Mouse (Mus musculus) Patski (cell line): Measurements from ENCODE around the gene Epn2. TPM values are rescaled to one million over a fixed set of nuclear protein-coding genes. Genes with fewer than 3 reads are reported as not detected.

Experiments used
- ATAC-seq: fragments of 100-300 bp; one replicate; pipeline ENCODE4 v1.8.0; 2021
- CTCF ChIA-PET: fragments of 350-600 bp; sonication (Branson Sonifier 250); formaldehyde crosslinking; loops from one replicate; lab custom pipeline; 2022; ENCODE audit warnings: inconsistent platforms; lab: Charles Lee
- POLR2A ChIA-PET: fragments of 350-600 bp; sonication (Branson Sonifier 250); formaldehyde crosslinking; loops from one replicate; lab custom pipeline; 2022; ENCODE audit warnings: antibody characterized with exemption, inconsistent platforms; lab: Charles Lee
- DNase-seq: peaks from one replicate; pipeline ENCODE4 v3.0.0-alpha.2; 2011; ENCODE audit warnings: low read depth, low spot score
- H3K27me3 ChIP-seq: fragments of 371-371 bp; one replicate; pipeline ENCODE4 v1.5.1; 2021
- CTCF ChIP-seq: fragments of 100-300 bp; IDR thresholded peaks from one replicate; pipeline ENCODE4 v1.5.1; 2021
- in situ Hi-C: fragments of 300-500 bp; cut with MboI; formaldehyde crosslinking; loops from 3 replicates; pipeline ENCODE4 v1.11.1; 2018; ENCODE audit warnings: low pct_unique_long_range_greater_than_20kb, mixed read lengths
- polyA plus RNA-seq: library from polyadenylated mRNA; unstranded; gene quantifications from one replicate; pipeline ENCODE4 v1.2.3, GENCODE M21; 2021

Epn2 gene
- polyA plus RNA-seq, 1 experiment from 2014 or later, result 84.4 TPM

DNA sequence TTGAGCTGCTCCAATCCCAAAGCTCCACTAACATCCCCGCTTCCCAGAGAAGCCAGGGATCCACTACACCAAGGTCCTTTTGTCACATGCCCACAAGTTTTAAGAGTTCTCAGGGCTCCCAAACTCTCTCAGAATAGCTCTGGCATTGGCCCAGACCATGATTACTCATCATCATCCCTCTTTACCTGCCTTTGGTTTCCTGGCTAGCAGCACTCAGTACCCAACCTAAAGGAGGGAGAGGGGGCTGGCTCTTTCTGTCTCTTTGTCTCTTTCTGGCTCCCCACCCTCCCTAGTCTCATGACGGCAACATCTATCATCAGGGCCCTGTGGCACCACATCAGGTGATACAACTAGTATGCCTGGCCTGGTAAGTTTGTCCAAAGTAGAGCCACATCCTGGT lies 46.7 kb downstream of the Epn2 start:
- ATAC-seq (no peak), DNase-seq (no peak)
- ChIA-PET POLR2A (interaction anchor here (1.1 kb wide), 1 partner anchor 11 kb away, joined by 4 read pairs; no protein-coding TSS in a partner anchor), CTCF (interaction anchor here (1.5 to 1.8 kb wide), 3 partner anchors 9 to 12 kb away, joined by 3 to 6 read pairs (median 5); no protein-coding TSS in a partner anchor)
- no peaks in the 10 kb centered on the region for H3K27me3 ChIP-seq
- TF ChIP-seq CTCF, result no peak
- in situ Hi-C loops, result no loop called here

DNA sequence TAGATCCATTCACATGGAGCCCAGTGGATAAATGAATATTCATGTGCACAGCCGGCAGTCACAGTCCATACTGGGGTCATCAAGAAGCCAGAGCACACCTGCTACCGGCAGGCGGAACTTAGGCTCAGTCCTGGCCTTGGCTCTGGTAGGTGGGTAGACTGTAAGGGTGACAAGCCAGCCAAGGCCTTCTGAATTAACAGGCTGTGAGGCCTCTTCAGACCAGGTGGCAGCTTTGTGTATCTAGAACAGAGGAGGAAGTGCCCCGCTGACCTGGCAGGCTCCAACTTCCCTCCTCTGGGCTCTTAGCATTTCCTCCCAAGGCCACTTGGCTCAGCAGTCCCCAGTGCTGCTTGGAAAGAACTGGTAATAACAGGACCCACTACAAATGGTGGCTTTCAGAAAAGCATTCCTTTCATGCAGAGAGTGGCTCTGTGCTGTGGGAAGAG lies 50.2 kb downstream of the Epn2 start:
- no peaks in the 10 kb centered on the region for H3K27me3 ChIP-seq
- ChIA-PET POLR2A (no interaction called here), CTCF (interaction anchor here (1.4 to 2.1 kb wide), 2 partner anchors 12 to 16 kb away, joined by 4 to 5 read pairs; no protein-coding TSS in a partner anchor)
- no peak for TF ChIP-seq CTCF
- DNase-seq (no peak), ATAC-seq (no peak)
- in situ Hi-C loops, result no loop called here

DNA sequence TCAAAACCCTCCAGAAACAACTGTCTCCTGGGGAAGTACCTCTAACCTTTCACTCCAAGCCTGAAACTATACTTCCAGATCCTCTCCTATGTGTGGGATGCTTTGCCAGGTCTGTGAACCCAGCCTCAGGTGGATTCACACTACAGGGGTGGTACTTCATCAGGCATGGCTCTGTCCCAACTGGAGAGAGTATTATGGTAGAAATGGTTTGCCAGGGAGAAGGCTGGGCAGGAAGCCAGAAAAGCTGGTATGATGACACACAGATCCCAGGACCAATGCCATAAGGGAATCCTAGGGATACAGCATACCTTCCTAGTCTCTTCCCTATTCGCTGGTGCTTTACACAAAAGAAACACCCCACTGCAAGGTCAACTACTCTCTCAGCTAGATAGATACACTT lies 52.6 kb downstream of the Epn2 start:
- ChIA-PET POLR2A (no interaction called here), CTCF (interaction anchor here (1.5 kb wide), 1 partner anchor 8 kb away, joined by 6 read pairs; no protein-coding TSS in a partner anchor)
- no peak for TF ChIP-seq CTCF
- ATAC-seq (no peak), DNase-seq (no peak)
- H3K27me3 ChIP-seq, result no peaks in the 10 kb centered on the region
- in situ Hi-C loops, result no loop called here

DNA sequence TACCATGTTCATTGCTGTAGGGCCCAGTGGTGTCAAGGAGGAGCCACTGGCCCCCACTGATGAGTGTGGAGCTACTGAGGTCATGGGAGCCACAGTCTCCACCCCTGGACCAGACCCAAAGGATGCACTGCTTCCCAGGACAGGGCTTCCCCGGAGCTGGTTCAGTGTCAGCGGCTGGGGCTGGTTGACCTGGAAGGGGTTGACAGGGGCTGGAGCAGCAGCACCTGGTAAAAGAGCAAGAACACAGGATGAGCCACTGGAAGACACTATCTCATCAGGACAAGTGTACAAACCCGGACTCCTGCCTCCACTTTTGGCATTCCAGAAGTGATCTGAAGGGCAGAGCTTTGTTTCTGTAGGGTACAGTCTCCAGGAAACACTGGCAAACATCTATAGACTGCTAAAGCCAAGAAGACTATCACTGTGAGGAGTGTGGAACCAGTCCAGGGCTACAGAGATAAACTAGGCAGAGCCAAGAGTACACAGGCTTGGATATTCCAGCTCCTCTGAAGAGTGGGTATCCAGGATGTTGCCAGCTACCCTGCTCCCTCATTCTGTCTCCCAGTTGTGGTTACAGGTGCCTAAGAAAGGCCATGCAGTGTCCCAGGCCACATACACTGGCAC lies 59.9 kb downstream of the Epn2 start:
- H3K27me3 ChIP-seq, result no peaks in the 10 kb centered on the region
- ATAC-seq, result no peak
- ChIA-PET CTCF (interaction anchor here (1.1 to 1.8 kb wide), 4 partner anchors 14 to 102 kb away, joined by 4 to 5 read pairs (median 4); partner anchors contain the start of gene B9d1), POLR2A (interaction anchor here (1.5 kb wide), 1 partner anchor 9 kb away, joined by 5 read pairs; no protein-coding TSS in a partner anchor)
- in situ Hi-C loops, result no loop called here
- no peak for TF ChIP-seq CTCF
- DNase-seq, result no peak

DNA sequence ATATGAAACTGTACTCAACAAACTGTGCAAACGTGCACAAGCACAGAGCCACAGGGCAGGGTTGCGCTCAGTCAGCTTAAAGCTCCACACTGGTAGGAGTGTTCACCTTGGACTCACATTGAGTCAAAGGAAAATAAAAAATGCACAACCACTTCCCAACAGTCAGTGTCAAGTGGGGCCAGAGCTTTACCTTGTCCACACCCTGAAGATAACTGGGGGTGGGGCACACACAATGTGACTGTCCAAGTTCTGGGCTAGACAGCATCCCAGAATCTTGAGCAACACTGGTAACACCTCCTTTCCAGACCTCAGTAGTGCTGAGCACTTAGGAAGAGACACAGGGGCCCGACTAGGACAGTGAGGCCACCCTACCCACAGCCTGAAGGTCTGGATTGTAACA lies 60.6 kb downstream of the Epn2 start:
- ChIA-PET POLR2A (interaction anchor here (1.5 kb wide), 1 partner anchor 9 kb away, joined by 5 read pairs; no protein-coding TSS in a partner anchor), CTCF (no interaction called here)
- ATAC-seq, result no peak
- DNase-seq, result no peak
- H3K27me3 ChIP-seq, result no peaks in the 10 kb centered on the region
- in situ Hi-C loops, result no loop called here
- TF ChIP-seq CTCF, result no peak

DNA sequence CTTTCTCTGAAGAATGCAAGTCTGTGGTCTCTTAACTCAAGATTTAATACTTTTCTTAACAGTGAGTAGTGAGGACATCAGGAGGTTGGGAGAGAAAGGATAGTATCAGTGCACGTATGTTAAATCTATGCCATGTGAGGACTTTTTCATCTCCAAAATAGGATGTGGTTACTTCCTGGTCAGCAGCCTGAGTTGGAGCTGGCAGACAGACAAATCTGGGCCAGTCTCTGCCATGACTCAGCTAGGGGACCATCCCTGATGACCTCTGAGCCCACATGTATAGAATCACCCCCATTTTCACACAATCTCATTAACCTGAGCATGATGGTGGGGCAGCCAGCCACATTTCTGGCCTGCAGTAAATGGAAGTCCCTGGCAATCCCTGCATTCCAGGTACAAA lies 61.5 kb downstream of the Epn2 start:
- no peak for ATAC-seq
- DNase-seq, result no peak
- no peak for TF ChIP-seq CTCF
- ChIA-PET CTCF (no interaction called here), POLR2A (no interaction called here)
- in situ Hi-C loops, result no loop called here
- H3K27me3 ChIP-seq, result no peaks in the 10 kb centered on the region

DNA sequence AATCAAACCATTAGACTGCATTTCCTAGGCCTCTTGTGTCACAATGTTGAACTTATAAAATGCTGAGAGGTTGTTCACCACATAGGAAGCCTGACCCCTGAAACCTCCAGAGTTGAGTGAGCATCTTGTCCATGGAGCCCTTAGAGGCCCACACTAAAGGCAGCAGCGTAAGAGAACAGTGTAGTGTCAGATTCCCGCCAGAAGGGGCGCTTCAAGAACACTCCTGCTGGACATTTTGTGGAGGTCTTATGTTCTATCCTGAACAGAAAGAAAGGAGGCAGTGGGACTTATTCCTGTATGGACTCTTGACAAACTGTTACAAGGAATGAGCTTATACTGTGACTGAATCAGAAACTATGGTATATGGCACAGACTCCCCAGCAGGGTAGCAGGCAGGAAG lies 64.5 kb downstream of the Epn2 start:
- in situ Hi-C loops, result no loop called here
- no peaks in the 10 kb centered on the region for H3K27me3 ChIP-seq
- ATAC-seq (no peak), DNase-seq (no peak)
- TF ChIP-seq CTCF, result peak; percentile 65
- ChIA-PET POLR2A (interaction anchor here (0.5 to 0.8 kb wide), 2 partner anchors 38 to 92 kb away, joined by 3 read pairs; no protein-coding TSS in a partner anchor), CTCF (interaction anchor here (0.7 to 2.4 kb wide), 5 partner anchors 9 to 114 kb away, joined by 3 to 12 read pairs (median 3); partner anchors contain the start of gene B9d1)

DNA sequence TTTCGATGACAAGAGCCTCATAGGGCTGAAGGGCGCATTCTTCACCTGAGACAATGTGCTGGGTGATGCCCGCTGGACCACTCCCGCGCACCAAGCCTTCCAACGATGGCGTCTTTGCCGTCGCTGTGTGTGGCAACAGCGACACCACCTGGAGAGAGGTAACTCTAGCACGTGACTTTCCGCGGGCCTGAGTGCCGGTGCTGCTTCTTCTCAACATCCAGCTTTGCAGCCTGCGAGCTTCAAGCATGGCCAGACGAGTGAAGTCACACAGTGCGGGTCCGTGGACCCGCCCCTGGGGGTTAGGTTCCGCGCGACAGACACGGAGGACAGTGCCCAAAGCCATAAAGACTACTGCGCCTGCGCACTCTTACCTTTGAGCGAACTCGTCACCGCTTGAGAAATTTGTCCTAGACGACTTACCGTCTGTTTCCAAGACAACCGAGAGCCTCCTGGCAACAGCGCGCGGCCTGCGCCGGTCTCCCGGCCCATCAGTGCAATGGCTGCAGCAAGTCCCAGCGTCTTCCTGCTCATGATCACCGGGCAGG lies 74.7 kb downstream of the Epn2 start, which contains the start of gene B9d1:
B9d1 (plus strand) TSS at position 432 of the 545 bp plus-strand sequence.
- no peaks in the 10 kb centered on the region for H3K27me3 ChIP-seq
- ChIA-PET POLR2A (interaction anchor here (0.7 to 2.9 kb wide), 4 partner anchors 11 to 114 kb away, joined by 3 to 11 read pairs (median 4); no protein-coding TSS in a partner anchor), CTCF (interaction anchor here (0.7 to 6.8 kb wide), 18 partner anchors 10 to 380 kb away, joined by 3 to 43 read pairs (median 4); partner anchors contain the start of genes Mapk7 and Mfap4)
- peak; percentile 99 for TF ChIP-seq CTCF
- in situ Hi-C loops, result loop anchor here (5.0 kb wide), 3 partner anchors 92 to 213 kb away; no protein-coding TSS in a partner anchor
- peak; percentile 62 for ATAC-seq
- peak; percentile 87 for DNase-seq

DNA sequence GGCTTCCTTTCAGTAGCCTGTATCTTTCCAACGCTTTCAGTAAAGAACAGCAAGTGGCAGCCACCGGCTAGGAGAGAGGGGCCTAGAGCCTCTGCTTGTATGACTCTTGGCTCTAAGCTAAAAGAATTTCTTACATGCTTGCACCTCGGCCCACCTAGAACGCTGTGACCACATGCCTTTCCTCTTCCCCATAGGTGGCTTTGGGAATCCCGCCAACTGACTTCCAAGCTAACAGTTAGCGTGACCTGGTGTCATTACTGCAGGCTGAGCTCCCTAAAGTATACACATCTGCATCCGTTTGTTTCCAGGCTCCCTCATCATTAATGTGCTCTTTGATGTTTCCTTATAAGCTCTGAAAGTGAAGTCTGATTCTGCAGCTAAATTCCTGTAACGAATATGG lies 75.6 kb downstream of the Epn2 start:
- DNase-seq (no peak), ATAC-seq (no peak)
- POLR2A ChIA-PET, result interaction anchor here (2.9 kb wide), 1 partner anchor 86 kb away, joined by 11 read pairs; no protein-coding TSS in a partner anchor
- H3K27me3 ChIP-seq, result no peaks in the 10 kb centered on the region
- TF ChIP-seq CTCF, result no peak
- in situ Hi-C loops, result no loop called here
- CTCF ChIA-PET, result interaction anchor here (0.8 to 6.8 kb wide), 15 partner anchors 9 to 141 kb away, joined by 3 to 43 read pairs (median 5); partner anchors contain the start of genes Mapk7 and Mfap4

DNA sequence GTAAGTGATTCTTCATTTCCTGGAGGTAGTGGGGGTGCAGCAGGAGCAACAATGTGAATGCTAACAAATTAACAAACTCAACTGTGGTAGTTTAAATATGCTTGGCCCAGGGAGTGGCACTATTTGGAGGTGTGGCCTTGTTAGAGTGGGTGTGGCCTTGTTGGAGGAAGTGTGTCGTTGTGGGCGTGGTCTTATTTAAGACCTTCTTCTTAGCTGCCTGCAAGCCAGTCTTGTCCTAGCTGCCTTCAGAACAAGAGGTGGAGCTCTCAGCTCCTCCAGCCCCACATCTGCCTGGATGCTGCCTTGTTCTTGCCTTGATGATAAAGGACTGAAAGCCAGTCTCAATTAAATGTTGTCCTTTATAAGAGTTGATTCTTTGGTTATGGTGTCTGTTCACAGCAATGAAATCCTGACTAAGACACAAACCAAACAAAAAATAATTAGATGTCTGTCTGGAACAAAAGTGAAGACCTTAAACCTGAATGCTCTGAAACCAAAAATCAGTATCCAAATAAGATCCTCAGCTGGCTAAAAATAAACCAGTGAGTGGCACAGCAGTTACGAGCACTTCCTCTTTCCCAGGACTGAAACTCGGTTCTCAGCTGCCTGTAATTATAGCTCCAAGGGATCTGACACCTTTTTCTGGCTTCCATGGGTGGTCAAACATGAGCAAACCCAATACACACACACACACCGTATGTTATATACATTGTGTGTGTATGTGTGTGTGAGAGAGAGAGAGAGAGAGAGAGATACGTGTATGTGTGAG lies 80.6 kb downstream of the Epn2 start:
- CTCF ChIA-PET, result no interaction called here
- POLR2A ChIA-PET, result no interaction called here

More for the DNA sequence above, 80.6 kb downstream of the Epn2 start:
- no peaks in the 10 kb centered on the region for H3K27me3 ChIP-seq
- in situ Hi-C loops, result no loop called here
- no peak for TF ChIP-seq CTCF
- DNase-seq, result no peak
- ATAC-seq, result no peak
